Mouse (Mus musculus): Measurements from ENCODE around the gene Ap2s1. TPM values are rescaled to one million over a fixed set of nuclear protein-coding genes. Genes with fewer than 3 reads are reported as not detected.

Ap2s1 gene
- total RNA-seq, 2 experiments from 2014 or later = 49.6 to 56.4 TPM

DNA sequence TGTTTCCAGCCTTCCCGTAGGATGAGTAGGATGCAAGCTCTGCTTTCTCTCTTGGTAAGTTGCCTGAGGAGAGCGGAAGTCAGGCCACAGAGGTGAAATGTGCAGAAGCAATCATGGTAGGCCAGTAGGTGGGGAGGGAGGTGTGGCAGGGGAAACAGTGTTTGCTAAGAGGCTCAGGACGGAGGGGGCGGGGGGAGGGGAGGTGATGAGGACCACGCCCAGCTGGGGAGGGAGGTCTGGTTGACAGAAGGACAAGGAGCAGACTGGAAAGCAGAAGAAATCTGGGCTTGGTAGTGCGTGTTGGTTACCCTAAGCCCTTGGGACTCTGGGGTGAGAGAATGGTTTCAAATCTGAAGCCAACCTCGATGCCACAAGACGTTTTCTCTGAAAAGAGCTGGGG is 22.1 kb downstream of the Ap2s1 start:
- no peak for TF ChIP-seq CTCF (IDR thresholded peaks at IDR 0.05)
- Histone ChIP-seq H3K27ac (peak overlapping the region; percentile 89), H3K4me3 (peak overlapping the region; percentile 48)
- intact Hi-C loops (cut with DNase I) = loop anchor here (2.0 kb wide), 1 partner anchor 21 kb away; the partner anchor contains the start of gene Slc1a5
- peak; percentile 81 for DNase-seq

DNA sequence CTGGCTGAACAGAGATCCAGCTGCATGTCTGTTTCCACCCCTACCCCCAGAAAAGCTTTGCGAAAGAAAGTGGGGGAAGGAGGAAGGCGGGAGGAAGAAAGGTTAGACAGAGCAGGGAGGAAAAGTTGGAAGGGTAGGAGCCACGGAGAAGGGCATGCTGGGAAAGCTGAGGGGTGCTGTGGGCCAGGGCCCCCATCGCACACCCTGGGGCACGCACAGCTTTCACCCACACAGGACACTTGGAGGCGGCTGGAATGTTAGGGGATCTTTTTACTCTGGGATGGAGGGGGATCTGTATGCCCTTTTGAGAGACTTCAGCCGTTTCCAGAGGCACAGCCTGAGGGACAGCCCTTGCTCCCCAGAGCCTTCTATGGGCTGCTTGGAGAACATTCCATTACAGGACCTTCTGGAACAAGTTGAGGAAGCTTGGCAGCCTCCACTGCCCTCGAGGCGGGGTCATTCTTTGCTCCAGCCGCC is 22.8 kb downstream of the Ap2s1 start:
- peak overlapping the region; percentile 48 for H3K4me3 ChIP-seq
- intact Hi-C loops (cut with DNase I) = loop anchor here (2.0 kb wide), 1 partner anchor 20 kb away; the partner anchor contains the start of gene Slc1a5
- no peak for TF ChIP-seq CTCF (IDR thresholded peaks at IDR 0.05)
- peak; percentile 86 for DNase-seq
- peak overlapping the region; percentile 89 for H3K27ac ChIP-seq

DNA sequence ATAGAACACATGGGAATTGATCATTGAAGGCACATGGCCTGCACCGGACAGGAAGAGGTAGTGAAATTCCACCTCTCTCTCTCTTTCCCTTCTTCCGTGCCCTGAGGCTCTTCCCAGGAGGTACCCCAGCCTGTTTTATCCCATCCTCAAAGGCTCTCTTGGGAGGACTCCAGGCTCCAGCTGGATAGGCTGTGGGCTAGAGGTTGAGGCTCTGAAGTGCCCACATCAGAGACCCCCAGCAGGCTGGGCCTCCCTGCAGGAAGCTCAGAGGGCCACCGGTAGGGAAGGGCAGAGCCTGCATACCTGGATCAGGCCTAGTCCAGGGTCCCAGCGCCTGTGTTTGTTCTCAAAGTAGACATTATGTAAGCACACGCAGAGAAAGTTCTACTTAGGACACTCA is 23.4 kb downstream of the Ap2s1 start:
- DNase-seq = peak; percentile 43
- intact Hi-C loops (cut with DNase I) = loop anchor here (2.0 kb wide), 1 partner anchor 19 kb away; the partner anchor contains the start of gene Slc1a5
- peak overlapping the region; percentile 36 for H3K4me3 ChIP-seq
- H3K27ac ChIP-seq = peak overlapping the region; percentile 89
- TF ChIP-seq CTCF (IDR thresholded peaks at IDR 0.05) = no peak

DNA sequence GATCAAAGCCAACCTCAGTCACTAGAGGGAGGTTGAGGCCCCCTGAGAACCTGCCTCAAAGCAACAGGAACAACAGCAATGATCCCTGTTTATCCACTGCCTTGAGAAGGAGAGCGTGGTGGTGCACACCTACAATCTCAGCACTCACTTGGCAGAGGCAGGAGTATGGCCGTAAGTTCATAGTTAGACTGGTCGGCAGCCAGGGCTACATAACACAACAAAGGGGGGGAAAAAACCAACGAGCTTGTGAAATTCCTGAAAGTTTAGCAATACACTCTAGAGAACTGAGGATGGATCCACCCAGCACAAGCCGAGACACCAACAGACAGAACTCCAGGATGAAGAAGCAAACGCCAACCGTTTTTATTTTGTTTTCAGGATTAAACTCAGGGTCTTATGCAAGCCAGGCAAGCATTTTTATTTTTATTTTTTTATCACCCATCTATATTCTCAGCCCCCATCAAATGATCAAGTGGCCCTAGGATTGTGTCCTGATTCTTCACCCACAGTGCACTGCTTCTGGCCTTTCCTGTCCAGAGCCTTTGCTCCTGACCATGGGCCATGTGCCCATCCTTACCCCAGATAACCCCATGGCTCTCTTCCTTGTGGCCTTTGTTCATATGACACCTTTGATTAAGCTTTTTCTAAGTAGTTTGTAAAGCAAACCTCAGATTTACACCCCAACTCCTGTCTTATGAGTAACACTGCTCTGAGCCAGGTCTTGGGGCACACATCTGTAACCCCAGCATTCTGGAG is 25.4 kb downstream of the Ap2s1 start:
- no peak for TF ChIP-seq CTCF (IDR thresholded peaks at IDR 0.05)
- H3K4me3 ChIP-seq = no peak overlapping the region
- intact Hi-C loops (cut with DNase I) = no loop called here
- DNase-seq = peak; percentile 63
- H3K27ac ChIP-seq = peak overlapping the region; percentile 76

DNA sequence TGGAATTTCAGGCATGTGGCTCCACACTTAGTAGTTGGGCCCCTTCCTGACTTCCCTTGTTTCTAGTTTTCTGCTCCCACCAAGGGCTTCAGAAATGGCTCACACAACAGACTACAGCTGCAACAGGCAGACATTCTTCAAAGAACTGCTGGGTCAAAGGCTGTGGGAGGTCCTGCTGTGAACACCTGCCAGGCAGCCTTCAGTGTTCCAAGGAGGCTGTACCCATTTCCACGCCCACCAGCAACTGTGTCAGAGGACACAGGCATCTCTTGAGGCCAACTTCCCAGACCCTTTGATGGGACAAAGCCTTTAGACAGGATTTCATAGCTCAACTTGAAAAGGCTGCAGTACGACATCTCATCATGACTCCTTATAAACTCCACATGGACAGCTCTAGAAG is 28.2 kb downstream of the Ap2s1 start:
- intact Hi-C loops (cut with DNase I) = no loop called here
- no peak overlapping the region for H3K4me3 ChIP-seq
- no peak for DNase-seq
- no peak overlapping the region for H3K27ac ChIP-seq
- no peak for TF ChIP-seq CTCF (IDR thresholded peaks at IDR 0.05)

DNA sequence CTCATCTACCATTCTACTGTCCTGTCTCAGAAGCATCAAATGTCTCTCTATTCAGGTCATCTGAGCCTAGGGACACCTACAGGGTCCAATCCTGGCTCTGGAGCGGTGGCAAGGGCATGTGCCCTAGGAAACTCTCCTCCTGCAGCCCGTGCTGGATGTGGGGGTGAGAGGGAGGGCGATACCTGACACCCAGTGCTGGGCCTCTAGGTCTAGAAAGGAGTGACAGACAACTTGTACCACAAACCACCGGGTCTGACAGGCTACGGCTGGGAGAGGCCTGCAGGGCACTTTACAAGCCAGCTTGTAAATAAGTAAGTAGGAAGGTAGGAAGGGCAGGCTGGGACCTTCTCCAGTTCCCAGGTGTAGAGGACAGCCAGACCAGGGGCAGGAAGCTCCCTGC is 37.7 kb downstream of the Ap2s1 start:
- Histone ChIP-seq H3K4me3 (no peak overlapping the region), H3K27ac (no peak overlapping the region)
- intact Hi-C loops (cut with DNase I) = no loop called here
- TF ChIP-seq CTCF (IDR thresholded peaks at IDR 0.05) = no peak
- DNase-seq = peak; percentile 52

DNA sequence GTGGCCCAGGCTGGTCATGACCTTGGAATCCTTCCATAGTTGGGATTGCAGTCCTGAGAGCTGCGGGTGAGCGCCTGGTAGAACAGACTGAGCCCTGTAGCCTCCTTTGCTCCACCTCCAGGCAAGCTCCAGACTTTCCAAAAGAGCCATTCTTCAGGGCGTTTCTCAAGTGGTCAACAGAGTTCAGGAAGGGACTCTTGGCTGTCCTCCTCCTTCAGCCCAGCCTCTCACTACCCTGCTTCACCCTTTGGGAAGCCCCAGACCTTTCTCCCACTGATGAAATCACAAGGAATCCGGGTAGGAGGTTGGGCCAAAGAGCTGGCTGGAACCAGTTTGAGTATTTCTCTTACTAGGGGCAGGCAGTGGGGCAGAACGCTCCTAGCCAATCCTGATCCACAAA is 41.9 kb downstream of the Ap2s1 start:
- H3K4me3 ChIP-seq = no peak overlapping the region
- TF ChIP-seq CTCF (IDR thresholded peaks at IDR 0.05) = no peak
- peak; percentile 76 for DNase-seq
- intact Hi-C loops (cut with DNase I) = loop anchor here (2.0 kb wide), 1 partner anchor 19 kb away; no protein-coding TSS in a partner anchor
- peak overlapping the region; percentile 74 for H3K27ac ChIP-seq

DNA sequence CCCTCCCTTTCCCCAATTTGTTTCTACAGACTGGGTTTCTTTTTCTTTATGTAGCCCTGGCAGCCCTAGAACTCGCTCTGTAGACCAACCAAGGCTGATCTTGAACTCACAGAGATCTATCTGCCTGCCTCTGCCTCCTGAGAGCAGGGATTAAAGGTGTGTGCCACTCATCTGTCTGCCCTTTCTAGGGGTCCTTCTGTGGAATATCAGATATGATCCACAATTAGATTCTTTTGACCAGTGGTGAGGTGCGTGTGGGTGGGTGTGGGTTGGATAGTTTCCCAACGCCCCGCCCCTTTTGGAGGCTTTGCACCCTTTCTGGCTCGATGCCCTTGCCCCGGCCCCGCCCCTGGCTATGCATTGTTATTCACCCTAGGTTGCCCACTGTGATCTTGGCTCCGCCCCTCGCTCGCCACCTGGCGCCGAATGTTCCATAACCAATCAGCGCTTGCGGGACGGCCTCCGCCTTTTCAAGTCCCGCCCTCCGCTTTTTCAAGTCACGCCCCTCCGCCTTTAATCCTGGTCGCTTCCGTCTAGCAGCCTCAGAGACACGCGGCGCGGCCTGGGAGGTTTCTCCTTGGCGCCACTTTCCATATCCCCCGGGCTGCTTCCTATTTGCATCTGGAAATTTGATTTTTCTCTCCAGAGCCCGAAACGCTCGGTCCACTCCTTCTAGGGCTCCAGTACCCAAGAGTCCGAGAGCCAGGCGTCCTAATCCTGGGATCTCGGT is 42.8 kb downstream of the Ap2s1 start, which contains the start of gene Slc1a5:
Slc1a5 (plus strand) TSS at position 516 of the 730 bp plus-strand sequence.
- Histone ChIP-seq H3K27ac (peak within 1 kb of the TSS; percentile 74), H3K4me3 (peak within 1 kb of the TSS; percentile 89)
- peak; percentile 93 for DNase-seq
- intact Hi-C loops (cut with DNase I) = loop anchor here (2.0 kb wide), 1 partner anchor 20 kb away; no protein-coding TSS in a partner anchor
- TF ChIP-seq CTCF (IDR thresholded peaks at IDR 0.05) = peak; percentile 16; the same call in 1 of the 2 replicates

DNA sequence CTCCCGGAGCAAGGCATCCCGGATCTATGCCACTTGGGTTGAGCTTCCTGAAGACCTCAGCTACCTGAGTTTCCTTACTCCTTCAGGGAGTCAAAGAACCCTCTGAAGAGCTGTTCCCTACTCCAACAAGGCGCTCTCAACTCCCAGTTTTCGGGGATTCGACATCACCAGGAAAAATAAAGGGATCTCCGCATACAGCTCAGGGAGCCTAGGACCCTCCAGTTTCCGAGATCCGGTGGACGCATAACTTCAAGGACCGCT is 43.3 kb downstream of the Ap2s1 start:
- Histone ChIP-seq H3K4me3 (peak overlapping the region; percentile 89), H3K27ac (peak overlapping the region; percentile 74)
- TF ChIP-seq CTCF (IDR thresholded peaks at IDR 0.05) = no peak
- intact Hi-C loops (cut with DNase I) = loop anchor here (2.0 kb wide), 1 partner anchor 21 kb away; no protein-coding TSS in a partner anchor
- DNase-seq = no peak

DNA sequence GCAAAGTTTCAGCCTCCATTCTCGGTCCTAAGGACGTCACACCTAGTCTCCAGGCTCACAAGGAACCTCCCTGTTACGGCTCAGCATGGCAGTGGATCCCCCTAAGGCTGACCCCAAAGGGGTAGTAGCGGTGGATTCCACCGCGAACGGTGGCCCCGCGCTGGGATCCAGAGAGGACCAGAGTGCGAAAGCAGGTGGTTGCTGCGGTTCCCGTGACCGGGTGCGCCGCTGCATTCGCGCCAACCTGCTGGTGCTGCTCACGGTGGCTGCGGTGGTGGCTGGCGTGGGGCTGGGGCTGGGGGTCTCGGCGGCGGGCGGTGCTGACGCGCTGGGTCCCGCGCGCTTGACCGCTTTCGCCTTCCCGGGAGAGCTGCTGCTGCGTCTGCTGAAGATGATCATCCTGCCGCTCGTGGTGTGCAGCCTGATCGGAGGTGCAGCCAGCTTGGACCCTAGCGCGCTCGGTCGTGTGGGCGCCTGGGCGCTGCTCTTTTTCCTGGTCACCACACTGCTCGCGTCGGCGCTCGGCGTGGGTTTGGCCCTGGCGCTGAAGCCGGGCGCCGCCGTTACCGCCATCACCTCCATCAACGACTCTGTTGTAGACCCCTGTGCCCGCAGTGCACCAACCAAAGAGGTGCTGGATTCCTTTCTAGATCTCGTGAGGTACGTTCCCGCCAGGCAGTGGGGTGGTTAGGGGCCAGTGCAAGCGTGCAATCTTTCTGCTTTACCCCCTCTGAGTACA is 43.8 kb downstream of the Ap2s1 start:
- peak overlapping the region; percentile 74 for H3K27ac ChIP-seq
- TF ChIP-seq CTCF (IDR thresholded peaks at IDR 0.05) = no peak
- peak overlapping the region; percentile 89 for H3K4me3 ChIP-seq
- intact Hi-C loops (cut with DNase I) = loop anchor here (2.0 kb wide), 1 partner anchor 21 kb away; no protein-coding TSS in a partner anchor
- peak; percentile 55 for DNase-seq

DNA sequence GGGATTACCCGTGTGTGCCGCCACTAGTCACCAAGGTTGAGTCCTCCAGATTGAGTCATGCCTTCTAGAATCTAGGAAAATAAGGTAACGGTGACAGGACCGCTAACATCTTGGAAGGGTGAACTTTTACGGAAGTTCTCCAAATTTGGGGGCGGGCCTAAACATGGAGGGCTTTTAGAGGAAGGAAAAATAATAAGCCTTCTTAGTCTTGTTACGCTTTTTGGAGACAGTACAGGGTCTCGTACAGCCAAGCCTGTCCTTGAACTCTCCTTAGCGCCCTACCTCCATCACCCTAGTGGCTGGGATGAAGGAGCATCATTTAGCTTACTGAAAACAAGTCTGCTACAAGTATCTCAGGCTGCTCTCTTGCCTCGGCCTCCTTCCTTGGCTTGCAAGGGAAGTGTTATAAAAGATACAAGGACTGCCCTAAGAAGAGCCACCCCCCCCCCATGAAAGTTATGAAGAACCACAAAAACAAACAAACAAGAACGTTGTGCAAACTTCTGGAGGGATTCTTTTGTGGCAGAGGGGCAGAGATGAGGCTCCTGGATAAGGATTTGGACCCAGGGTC is 44.4 kb downstream of the Ap2s1 start:
- H3K4me3 ChIP-seq = peak overlapping the region; percentile 89
- DNase-seq = no peak
- intact Hi-C loops (cut with DNase I) = no loop called here
- peak overlapping the region; percentile 74 for H3K27ac ChIP-seq
- TF ChIP-seq CTCF (IDR thresholded peaks at IDR 0.05) = no peak

DNA sequence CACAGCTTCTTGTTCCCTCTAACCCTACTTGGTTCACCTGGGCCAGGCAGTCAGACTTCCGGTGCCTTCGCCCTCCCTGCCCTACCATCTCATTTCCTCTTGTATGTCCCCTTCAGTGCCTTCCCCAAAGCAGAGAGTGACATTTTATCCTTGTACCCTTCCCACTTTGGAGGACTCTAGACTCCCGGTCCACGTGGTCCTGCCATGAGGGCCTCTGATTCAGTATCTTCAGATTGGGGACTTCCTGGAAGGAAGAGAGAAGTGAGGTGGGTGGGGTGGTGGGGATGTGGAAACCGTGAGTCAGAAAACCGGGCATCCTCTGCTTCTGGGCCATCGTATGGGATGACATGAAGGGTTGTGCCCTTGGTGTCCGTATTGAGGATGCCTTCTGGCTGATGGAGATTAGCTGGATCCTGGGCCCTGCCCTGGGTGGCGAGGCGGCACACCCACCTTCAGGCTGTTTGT is 45.0 kb downstream of the Ap2s1 start:
- DNase-seq = peak; percentile 35
- no peak for TF ChIP-seq CTCF (IDR thresholded peaks at IDR 0.05)
- peak overlapping the region; percentile 89 for H3K4me3 ChIP-seq
- peak overlapping the region; percentile 74 for H3K27ac ChIP-seq
- intact Hi-C loops (cut with DNase I) = no loop called here

All from gastrocnemius, adult 2 months (tissue).